Mouse (Mus musculus) ES-Bruce4 (cell line): ENCODE data around the gene Necab2.

Experiments used
- CTCF ChIP-seq: IDR thresholded peaks from one replicate; pipeline ENCODE4 v1.8.1; 2011; ENCODE audit warnings: low read depth, low read length
- EP300 ChIP-seq: IDR thresholded peaks from 2 replicates; pipeline ENCODE4 v1.6.1; 2011; ENCODE audit warnings: low read depth, low read length; ENCODE audit not compliant: insufficient read depth
- POLR2A ChIP-seq: IDR thresholded peaks from one replicate; pipeline ENCODE4 v1.8.1; 2011; ENCODE audit warnings: low read length; ENCODE audit not compliant: insufficient read depth

DNA sequence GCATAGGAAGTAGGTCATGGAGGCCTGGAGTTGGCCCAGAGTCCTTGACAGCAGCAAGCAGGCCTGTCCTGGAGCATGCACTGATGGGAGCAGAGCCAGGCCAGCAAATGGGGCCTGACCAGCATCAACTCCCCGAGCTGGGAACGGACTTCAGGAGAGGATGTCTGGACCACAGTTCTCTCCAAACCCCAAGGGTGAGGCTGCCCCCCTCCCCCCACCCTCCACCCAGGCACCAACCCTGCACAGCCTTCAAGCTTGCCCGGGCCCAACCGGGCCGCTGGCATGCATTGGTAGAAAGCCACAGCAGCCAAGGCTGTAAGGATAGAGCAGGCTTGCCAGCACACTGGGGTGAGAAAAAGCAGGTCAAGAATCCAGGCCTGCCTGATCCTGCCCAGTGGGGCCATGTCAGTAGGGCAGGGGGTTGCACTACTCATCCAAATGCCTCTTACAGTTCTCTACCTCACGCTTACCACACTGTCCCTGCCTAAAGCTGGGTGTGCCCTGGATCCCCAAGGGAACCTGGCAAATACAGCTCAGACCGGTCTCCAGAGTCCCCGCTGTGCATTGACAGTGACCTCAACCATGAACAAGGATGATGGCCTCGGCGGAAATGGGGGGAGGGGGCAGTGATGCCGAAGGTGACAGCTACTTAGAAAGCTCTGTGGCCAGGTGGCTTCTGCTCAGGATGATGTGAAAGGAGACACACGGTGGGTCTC lies 18.7 kb upstream of the Necab2 start:
- TF ChIP-seq POLR2A = no peak
- no peak for TF ChIP-seq CTCF
- no peak for TF ChIP-seq EP300
